Comparison of ENCODE assay signal across 7 mouse cellular contexts in the genomic region with DNA sequence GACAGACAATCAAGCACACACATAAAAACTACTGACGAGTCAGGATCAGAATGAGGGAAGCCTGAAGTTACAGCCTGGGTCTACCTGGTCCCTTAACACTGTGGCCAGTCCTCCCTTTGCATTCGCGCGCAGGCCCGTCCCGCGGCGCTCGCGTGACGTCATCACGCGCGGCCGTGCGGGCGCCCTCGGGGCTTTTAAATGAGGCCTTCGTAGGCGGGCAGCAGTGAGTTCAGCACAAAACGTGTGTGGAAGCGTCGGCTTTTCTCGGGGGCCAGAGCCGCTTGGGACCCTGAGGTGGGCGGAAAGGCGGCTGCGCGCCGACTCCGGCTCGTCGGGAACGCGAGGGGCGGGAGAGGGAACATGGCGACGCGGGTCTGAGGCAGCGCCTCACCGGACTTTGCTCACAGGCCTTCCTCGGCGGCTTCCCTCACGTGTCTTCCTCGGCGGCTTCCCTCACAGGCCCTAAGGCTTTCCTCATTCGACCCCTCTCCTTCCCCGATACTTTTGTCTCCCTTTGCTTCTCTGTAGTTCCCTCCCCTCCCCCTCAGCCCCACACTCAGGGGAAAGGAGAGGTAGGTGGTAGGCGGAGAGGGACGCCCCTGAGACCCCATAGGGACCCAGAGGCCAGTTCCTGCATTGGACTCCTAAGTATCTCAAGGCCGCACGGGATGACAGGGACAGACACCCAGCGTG. TPM values are rescaled to one million over a fixed set of nuclear protein-coding genes. Genes with fewer than 3 reads are reported as not detected.
DNase-seq lines count a peak whose midpoint lies in the region; ATAC-seq lines count a peak whose summit lies in the region.

A gene (plus strand): TSS at position 147 of the 693 bp plus-strand sequence.

- no peaks in the 10 kb centered on the region for H3K27me3 ChIP-seq in embryonic facial prominence, embryonic 10.5 days (replicated peaks; ENCODE audit: low read depth, poor library complexity, severe bottlenecking)
- no peaks in the 10 kb centered on the region for H3K27me3 ChIP-seq in limb, embryonic 11.5 days (ENCODE audit: control insufficient read depth, insufficient read depth, low read length)
- no peaks in the 10 kb centered on the region for H3K27me3 ChIP-seq in midbrain, embryonic 14.5 days (ENCODE audit: control insufficient read depth, insufficient read depth, low read length)

- peaks cover 10% of the 10 kb centered on the region for H3K4me1 ChIP-seq in embryonic facial prominence, embryonic 10.5 days
- H3K4me1 ChIP-seq in limb, embryonic 11.5 days (ENCODE audit: control insufficient read depth, insufficient read depth, low read length) = 0 out of 2 replicates have a peak, but pooled peaks cover 3% of the 10 kb centered on the region
- H3K4me1 ChIP-seq in midbrain, embryonic 14.5 days (ENCODE audit: control insufficient read depth, insufficient read depth, low read length) = peaks cover 9% of the 10 kb centered on the region

- H3K9me3 ChIP-seq in embryonic facial prominence, embryonic 10.5 days = no peaks in the 10 kb centered on the region
- H3K9me3 ChIP-seq in limb, embryonic 11.5 days (ENCODE audit: control insufficient read depth, low read length) = no peaks in the 10 kb centered on the region
- H3K9me3 ChIP-seq in midbrain, embryonic 14.5 days (ENCODE audit: control insufficient read depth, low read length) = no peaks in the 10 kb centered on the region

- peak within 1 kb of the TSS; percentile 59 for H3K4me2 ChIP-seq in limb, embryonic 11.5 days (ENCODE audit: low read depth, severe bottlenecking)
- H3K4me2 ChIP-seq in midbrain, embryonic 14.5 days (ENCODE audit: low read length) = peak within 1 kb of the TSS; percentile 86

- H3K4me3 ChIP-seq in embryonic facial prominence, embryonic 10.5 days = peak within 1 kb of the TSS; percentile 87
- H3K4me3 ChIP-seq in limb, embryonic 11.5 days (ENCODE audit: low read depth, low read length) = peak within 1 kb of the TSS; percentile 57
- peak within 1 kb of the TSS; percentile 60 for H3K4me3 ChIP-seq in midbrain, embryonic 14.5 days (replicated peaks; ENCODE audit: low read depth, low read length)

- peak; percentile 88 for ATAC-seq in limb, embryonic 11.5 days (ENCODE audit: insufficient number of reproducible peaks, low FRiP score, low TSS enrichment, low read depth)
- ATAC-seq in midbrain, embryonic 14.5 days (ENCODE audit: low FRiP score, low TSS enrichment) = peak; percentile 80; the same call in 1 of the 2 replicates

- H3K36me3 ChIP-seq in embryonic facial prominence, embryonic 10.5 days (replicated peaks) = peaks cover 3% of the 10 kb centered on the region
- H3K36me3 ChIP-seq in limb, embryonic 11.5 days (ENCODE audit: control insufficient read depth, insufficient read depth, low read length) = no peaks in the 10 kb centered on the region
- no peaks in the 10 kb centered on the region for H3K36me3 ChIP-seq in midbrain, embryonic 14.5 days (ENCODE audit: control insufficient read depth, insufficient read depth, low read length)

- under 1% methylated on average over 53 of the region's 53 CpGs for WGBS in embryonic facial prominence, embryonic 10.5 days
- WGBS in limb, embryonic 11.5 days = under 1% methylated on average over 53 of the region's 53 CpGs
- WGBS in midbrain, embryonic 14.5 days = under 1% methylated on average over 53 of the region's 53 CpGs

- H3K27ac ChIP-seq in embryonic facial prominence, embryonic 10.5 days (replicated peaks) = peak within 1 kb of the TSS; percentile 99
- H3K27ac ChIP-seq in limb, embryonic 11.5 days (replicated peaks; ENCODE audit: low read depth, low read length) = peak within 1 kb of the TSS; percentile 79
- peak within 1 kb of the TSS; percentile 89 for H3K27ac ChIP-seq in midbrain, embryonic 14.5 days (replicated peaks; ENCODE audit: low read depth, low read length)

- DNase-seq in adrenal gland, postnatal 14 days = peak; percentile 86
- DNase-seq in embryonic facial prominence, embryonic 10.5 days (ENCODE audit: low spot score) = peak; percentile 86
- DNase-seq in heart, adult 11 months = peak; percentile 98
- peak; percentile 84 for DNase-seq in kidney, adult 18-20 months
- DNase-seq in limb, embryonic 11.5 days (ENCODE audit: low spot score) = peak; percentile 88
- DNase-seq in midbrain, embryonic 14.5 days = peak; percentile 94
- DNase-seq in spleen, adult 18-20 months = peak; percentile 62 to 71

- peak within 1 kb of the TSS; percentile 93 for H3K9ac ChIP-seq in limb, embryonic 11.5 days (ENCODE audit: low read length)
- H3K9ac ChIP-seq in midbrain, embryonic 14.5 days (replicated peaks; ENCODE audit: low read length) = peak within 1 kb of the TSS; percentile 80

RNA-seq across cellular contexts. Expression of the gene that starts here (rescaled TPM):
- 14.3 and 16.3 TPM in 2 replicates for total RNA-seq in adrenal gland, postnatal 14 days (2021)
- 22.5 and 23.0 TPM in 2 replicates for polyA plus RNA-seq in embryonic facial prominence, embryonic 10.5 days (2016; fragmentation: Nextera tagmentation; extraction: Ambion mirVana)
- 26.3 and 29.4 TPM in 2 replicates for polyA plus RNA-seq in limb, embryonic 11.5 days (2014; fragmentation: Nextera tagmentation; extraction: Ambion mirVana)
- 10.4 and 12.8 TPM in 2 replicates for polyA plus RNA-seq in midbrain, embryonic 14.5 days (2014; fragmentation: Nextera tagmentation; extraction: Ambion mirVana)

Comparison
In these comparisons a context has a peak if more than half of its experiments do, and no peak if none do; other contexts are left out.
1. Peak in every context shown above with its lines: DNase-seq, ATAC-seq, H3K4me3 ChIP-seq and H3K27ac ChIP-seq.